Mouse (Mus musculus) liver, embryonic 14.5 days (tissue): ENCODE data around the gene Ankrd39.

ENCODE experiments used
- CTCF ChIP-seq: IDR thresholded peaks from 2 replicates; pipeline ENCODE4 v1.5.1; 2016; ENCODE audit warnings: antibody characterized with exemption, low read depth, control low read depth
- EP300 ChIP-seq: IDR thresholded peaks from 2 replicates; pipeline ENCODE4 v1.6.1; 2016; ENCODE audit warnings: antibody characterized with exemption, low read depth

- TF ChIP-seq CTCF (no peak), EP300 (no peak)
These were observed 11.5 kb downstream of the Ankrd39 start for GRCm38 (mm10) chr1:36535477-36536396.
